Mouse (Mus musculus): ENCODE measurements at regions not wholly inside any gene's neighbourhood (a gene's known extent, or its start where the extent isn't known, plus 50 kb on each side); places are given as distances from the start of the nearest gene placed in this dataset.

DNA sequence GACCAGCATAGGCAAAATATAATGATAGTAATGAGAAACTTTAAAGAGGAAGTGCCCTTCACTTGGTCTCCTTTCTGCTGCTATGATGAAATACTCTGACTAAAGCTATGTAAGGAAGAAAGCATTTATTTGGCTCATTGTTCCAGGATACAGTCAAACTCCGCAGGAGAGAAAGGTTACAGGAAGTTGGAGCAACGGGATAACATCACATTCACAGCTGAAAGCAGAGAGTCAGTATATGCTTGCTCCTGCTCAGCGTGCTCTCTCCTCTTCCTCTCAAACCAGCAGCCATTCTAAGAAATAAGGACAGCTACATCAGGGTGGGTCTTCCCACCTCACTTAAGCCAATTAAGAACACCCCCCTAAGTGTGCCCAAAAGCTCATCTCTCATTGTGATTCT is 98.9 kb upstream of the Syt10 start:
- Histone ChIP-seq H3K9me3 (replicated peaks) (no peaks in the 10 kb centered on the region), H3K4me2 (no peak overlapping the region), H3K27ac (no peak overlapping the region), H3K9ac (no peak overlapping the region), H3K36me3 (ENCODE audit: poor library complexity, severe bottlenecking) (no peaks in the 10 kb centered on the region), H3K4me1 (no peaks in the 10 kb centered on the region), H3K27me3 (no peaks in the 10 kb centered on the region), H3K4me3 (no peak overlapping the region)
- 86% methylated on average over 3 of the region's 3 CpGs for WGBS
- ATAC-seq, result no peak

DNA sequence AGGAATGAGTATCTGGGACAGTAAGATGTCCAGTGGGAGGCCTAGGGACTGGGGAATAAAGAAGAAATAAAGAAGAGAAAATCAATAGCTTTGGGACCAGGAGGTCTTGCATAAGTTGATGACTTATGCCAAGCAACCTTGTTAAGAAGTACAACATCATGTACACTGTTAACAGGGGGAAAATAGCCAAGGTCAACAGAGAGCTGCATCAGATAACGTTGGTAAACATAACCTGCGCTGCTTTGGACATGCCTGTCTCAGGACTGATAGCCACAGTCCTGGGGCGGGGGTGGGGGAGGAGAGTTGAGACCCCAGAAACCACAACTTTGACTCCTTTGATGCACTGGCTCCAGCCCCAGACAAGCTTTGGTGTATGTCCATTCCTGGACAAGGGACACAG is 90.7 kb upstream of the Syt10 start:
- no peak for ATAC-seq
- no peak overlapping the region for H3K9ac ChIP-seq
- 90% methylated on average over 3 of the region's 3 CpGs for WGBS
- no peak overlapping the region for H3K27ac ChIP-seq
- H3K9me3 ChIP-seq (replicated peaks), result no peaks in the 10 kb centered on the region
- H3K36me3 ChIP-seq (ENCODE audit: poor library complexity, severe bottlenecking), result no peaks in the 10 kb centered on the region
- H3K4me3 ChIP-seq, result no peak overlapping the region
- no peaks in the 10 kb centered on the region for H3K4me1 ChIP-seq
- H3K4me2 ChIP-seq, result no peak overlapping the region
- H3K27me3 ChIP-seq, result no peaks in the 10 kb centered on the region

DNA sequence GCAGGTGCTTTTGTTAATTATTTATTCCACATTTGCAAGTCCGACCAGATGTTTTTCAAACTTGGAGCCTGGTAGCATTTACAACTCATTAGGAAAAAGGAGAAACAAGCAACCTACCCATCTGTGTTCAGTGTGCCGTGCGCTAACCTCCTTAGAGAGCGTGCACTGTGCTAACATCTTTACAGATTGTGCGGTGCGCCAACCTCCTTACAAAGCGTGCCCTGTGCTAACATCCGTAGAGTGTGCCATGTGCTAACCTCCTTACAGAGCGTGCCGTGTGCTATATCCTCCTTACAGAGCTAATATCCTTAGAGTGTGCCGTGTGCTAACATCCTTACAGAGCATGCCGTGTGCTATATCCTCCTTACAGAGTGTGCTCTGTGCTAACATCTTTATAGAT is 73.9 kb upstream of the Syt10 start:
- 0 out of 2 replicates have a peak, but pooled peaks cover 6% of the 10 kb centered on the region for H3K4me1 ChIP-seq
- H3K9me3 ChIP-seq (replicated peaks), result no peaks in the 10 kb centered on the region
- H3K36me3 ChIP-seq (ENCODE audit: poor library complexity, severe bottlenecking), result no peaks in the 10 kb centered on the region
- 84% methylated on average over 12 of the region's 12 CpGs for WGBS
- H3K9ac ChIP-seq, result no peak overlapping the region
- no peaks in the 10 kb centered on the region for H3K27me3 ChIP-seq
- no peak overlapping the region for H3K27ac ChIP-seq
- peak; percentile 71; the same call in 1 of the 2 replicates for ATAC-seq
- H3K4me2 ChIP-seq, result no peak overlapping the region
- no peak overlapping the region for H3K4me3 ChIP-seq

DNA sequence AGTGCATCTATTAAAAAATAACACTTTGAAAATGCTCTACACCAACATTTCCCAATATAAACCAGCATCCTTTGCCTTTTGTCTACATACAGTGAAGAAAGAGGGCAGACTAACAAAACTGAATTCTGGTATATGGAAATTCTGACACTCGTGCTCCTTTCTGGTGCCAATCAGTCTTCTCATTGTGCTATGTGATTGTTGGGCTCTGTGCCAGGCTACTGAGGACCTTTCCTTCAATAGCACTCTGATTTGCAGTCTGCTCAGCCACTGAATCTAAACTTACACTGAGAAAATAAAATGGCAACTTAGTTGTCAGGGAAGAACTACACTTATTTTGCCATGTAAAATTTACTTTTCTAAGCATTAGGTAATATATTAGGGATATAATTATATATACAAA is 61.4 kb upstream of the Syt10 start:
- Histone ChIP-seq H3K36me3 (ENCODE audit: poor library complexity, severe bottlenecking) (no peaks in the 10 kb centered on the region), H3K9ac (no peak overlapping the region; the same call in 1 of the 2 replicates), H3K9me3 (replicated peaks) (no peaks in the 10 kb centered on the region), H3K4me3 (no peak overlapping the region), H3K4me2 (no peak overlapping the region), H3K27ac (0 out of 2 replicates have a peak overlapping the region, but pooled peaks have one; percentile 15), H3K27me3 (no peaks in the 10 kb centered on the region), H3K4me1 (0 out of 2 replicates have a peak, but pooled peaks cover 3% of the 10 kb centered on the region)
- peak; percentile 82; the same call in 1 of the 2 replicates for ATAC-seq
- WGBS, result 12% methylated on average over 1 of the region's 1 CpGs

DNA sequence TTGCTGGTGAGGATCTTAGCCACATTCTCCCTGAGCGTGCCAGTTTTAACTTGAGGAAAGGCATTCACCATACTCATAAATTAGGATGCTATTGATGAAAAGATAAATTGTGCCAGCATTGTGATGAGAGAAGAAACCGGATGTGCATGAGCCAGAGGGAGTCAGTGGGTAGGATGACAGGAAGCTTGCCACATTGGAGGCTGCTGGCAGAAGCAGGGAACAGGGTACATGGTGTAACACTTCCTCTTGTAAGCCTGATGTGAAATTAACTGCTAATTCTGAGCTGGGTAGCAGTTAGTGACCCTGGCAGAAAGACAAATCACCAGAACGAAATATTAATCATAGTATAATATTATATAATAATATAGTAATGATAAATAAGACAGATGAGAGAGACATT is 52.0 kb upstream of the Syt10 start:
- Histone ChIP-seq H3K9ac (no peak overlapping the region), H3K4me1 (no peaks in the 10 kb centered on the region), H3K27me3 (no peaks in the 10 kb centered on the region), H3K4me3 (no peak overlapping the region), H3K27ac (no peak overlapping the region), H3K9me3 (replicated peaks) (no peaks in the 10 kb centered on the region), H3K4me2 (no peak overlapping the region), H3K36me3 (ENCODE audit: poor library complexity, severe bottlenecking) (no peaks in the 10 kb centered on the region)
- no peak for ATAC-seq
- WGBS, result 84% methylated on average over 3 of the region's 3 CpGs

Measured in forebrain, embryonic 13.5 days (tissue).